Mouse (Mus musculus) urinary bladder, adult 18-20 months (tissue): ENCODE measurements around the gene Tcf7l2.

ENCODE experiments used
- DNase-seq, 2 experiments: peaks; one replicate each; pipeline ENCODE4 v3.0.0; 2022; ENCODE audit warnings: low spot score in 2 of 2, mixed read lengths in 2 of 2

Gene Tcf7l2

GRCm38 (mm10) chr19:55827613-55828259 lies 86.1 kb downstream of the Tcf7l2 start:
- DNase-seq = no peak

- DNase-seq = no peak
These were observed 89.4 kb downstream of the Tcf7l2 start for GRCm38 (mm10) chr19:55830976-55831559.

- no peak for DNase-seq
These were observed 90.5 kb downstream of the Tcf7l2 start for GRCm38 (mm10) chr19:55832122-55832521.

- DNase-seq = no peak
These were observed 92.3 kb downstream of the Tcf7l2 start for GRCm38 (mm10) chr19:55833807-55834385.

GRCm38 (mm10) chr19:55836930-55837687 lies 95.5 kb downstream of the Tcf7l2 start:
- no peak for DNase-seq

- peak in 1 of 2 experiments; percentile 45 for DNase-seq
These were observed 96.3 kb downstream of the Tcf7l2 start for GRCm38 (mm10) chr19:55837924-55838323.

- DNase-seq = no peak
These were observed 96.9 kb downstream of the Tcf7l2 start for GRCm38 (mm10) chr19:55838389-55839035.

GRCm38 (mm10) chr19:55839036-55839555 lies 97.5 kb downstream of the Tcf7l2 start:
- DNase-seq = no peak

GRCm38 (mm10) chr19:55840499-55841121 lies 99.0 kb downstream of the Tcf7l2 start:
- no peak for DNase-seq

GRCm38 (mm10) chr19:55842046-55842445 lies 100.4 kb downstream of the Tcf7l2 start:
- DNase-seq = no peak

GRCm38 (mm10) chr19:55843111-55843887 lies 101.7 kb downstream of the Tcf7l2 start:
- DNase-seq = no peak

- DNase-seq = no peak
These were observed 104.1 kb downstream of the Tcf7l2 start for GRCm38 (mm10) chr19:55845702-55846101.

GRCm38 (mm10) chr19:55846256-55846655 lies 104.6 kb downstream of the Tcf7l2 start:
- no peak for DNase-seq

- DNase-seq = no peak
These were observed 105.4 kb downstream of the Tcf7l2 start for GRCm38 (mm10) chr19:55847043-55847442.

- DNase-seq = no peak
These were observed 108.9 kb downstream of the Tcf7l2 start for GRCm38 (mm10) chr19:55850402-55851078.

GRCm38 (mm10) chr19:55851498-55852324 lies 110.1 kb downstream of the Tcf7l2 start:
- DNase-seq = no peak

- DNase-seq = no peak
These were observed 112.8 kb downstream of the Tcf7l2 start for GRCm38 (mm10) chr19:55854389-55854788.

- DNase-seq = no peak
These were observed 114.0 kb downstream of the Tcf7l2 start for GRCm38 (mm10) chr19:55855571-55855970.

GRCm38 (mm10) chr19:55857328-55857727 lies 115.7 kb downstream of the Tcf7l2 start:
- no peak for DNase-seq
